Mouse (Mus musculus): Measurements from ENCODE around the gene Gm13178.

The Gm13178 gene

DNA sequence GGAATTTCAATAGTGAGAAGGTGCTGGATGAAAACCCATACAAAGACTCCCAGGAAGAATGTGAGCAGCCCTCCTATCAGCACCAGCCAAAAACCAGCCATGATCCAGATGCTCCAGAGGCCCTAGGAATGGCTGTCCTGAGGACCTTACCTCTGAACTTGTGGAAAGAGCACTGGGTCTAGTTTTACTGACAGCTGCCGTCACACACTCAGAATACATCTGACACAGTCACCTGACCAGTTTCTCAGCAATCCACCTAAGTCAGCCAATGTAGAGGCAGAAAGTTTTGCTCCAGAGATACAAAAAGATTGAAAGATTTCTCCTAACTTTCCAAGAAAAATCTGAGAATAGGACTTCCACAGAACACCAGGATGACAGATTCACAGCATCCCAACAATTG lies at the start of gene Gm13178:
Gm13178 (minus strand) TSS at position 101 of the 400 bp plus-strand sequence.
- DNase-seq = no peak

DNA sequence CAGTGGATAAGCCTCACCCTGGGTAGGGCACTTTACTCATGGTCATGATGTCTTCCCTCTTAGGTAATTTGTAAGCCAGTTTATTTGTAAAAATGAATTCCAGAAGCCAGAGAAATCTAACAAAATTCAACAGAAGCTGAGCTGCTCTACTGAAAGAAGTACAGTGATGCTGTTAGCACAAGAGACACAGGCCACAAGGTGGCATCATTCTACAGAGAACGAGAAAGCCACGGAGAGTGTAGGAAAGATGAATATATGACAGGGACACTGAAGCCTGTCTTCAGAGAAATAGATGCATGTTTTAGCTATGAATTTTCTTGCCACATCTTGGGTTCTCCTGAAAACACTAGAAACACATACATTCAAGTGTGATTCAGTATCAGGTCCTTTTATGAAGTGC lies 44.5 kb upstream of the Gm13178 start:
- DNase-seq = peak; percentile 33 to 48

GRCm38 (mm10) chr4:144749139-144749538 lies 27.9 kb upstream of the Gm13178 start:
- DNase-seq = no peak

DNA sequence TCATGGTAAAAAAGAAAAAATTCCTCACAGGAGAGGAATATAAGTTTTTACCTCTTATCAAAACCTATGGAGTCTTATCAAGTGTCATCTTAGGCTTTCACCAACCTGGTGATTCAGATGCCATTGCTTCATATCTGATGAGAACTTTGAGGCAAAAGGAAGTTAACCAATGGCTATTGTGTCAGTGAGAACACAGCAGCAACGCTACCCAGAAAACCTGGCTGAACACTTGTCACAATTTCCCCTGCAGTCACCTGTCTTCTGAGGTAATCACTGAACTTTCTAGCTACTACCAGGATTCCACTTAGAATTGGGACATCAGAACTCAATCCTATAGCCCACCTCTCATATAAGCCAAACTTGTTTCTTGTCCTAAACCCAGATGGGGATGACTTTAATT lies 1.5 kb downstream of the Gm13178 start:
- no peak for DNase-seq

DNA sequence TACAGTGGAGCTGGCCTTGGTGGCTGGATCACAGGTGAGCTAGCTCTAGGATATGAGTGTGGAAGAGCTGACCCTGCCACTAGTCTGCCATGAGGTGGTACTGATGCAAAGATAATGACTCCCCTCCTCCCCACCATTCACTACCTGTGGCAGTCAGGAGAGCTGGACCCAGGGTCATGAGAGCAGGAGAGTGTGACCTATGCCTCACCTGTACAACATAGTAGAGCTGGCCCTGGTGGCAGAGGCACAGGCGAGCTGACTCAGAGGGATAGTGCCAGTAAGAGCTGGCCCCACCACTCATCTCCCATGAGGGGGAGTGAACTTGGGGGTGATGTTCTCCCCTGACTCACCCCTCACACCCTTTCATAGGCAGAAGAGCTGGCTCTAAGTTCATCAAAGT lies 2.9 kb downstream of the Gm13178 start:
- DNase-seq = no peak

GRCm38 (mm10) chr4:144686268-144686667 lies 34.9 kb downstream of the Gm13178 start, which contains the start of gene Gm436:
Gene Gm436, minus strand, starts transcription at chr4:144686368.
- no peak for DNase-seq

Data from cerebellum, adult 18-20 months (tissue).